In the genomic region with DNA sequence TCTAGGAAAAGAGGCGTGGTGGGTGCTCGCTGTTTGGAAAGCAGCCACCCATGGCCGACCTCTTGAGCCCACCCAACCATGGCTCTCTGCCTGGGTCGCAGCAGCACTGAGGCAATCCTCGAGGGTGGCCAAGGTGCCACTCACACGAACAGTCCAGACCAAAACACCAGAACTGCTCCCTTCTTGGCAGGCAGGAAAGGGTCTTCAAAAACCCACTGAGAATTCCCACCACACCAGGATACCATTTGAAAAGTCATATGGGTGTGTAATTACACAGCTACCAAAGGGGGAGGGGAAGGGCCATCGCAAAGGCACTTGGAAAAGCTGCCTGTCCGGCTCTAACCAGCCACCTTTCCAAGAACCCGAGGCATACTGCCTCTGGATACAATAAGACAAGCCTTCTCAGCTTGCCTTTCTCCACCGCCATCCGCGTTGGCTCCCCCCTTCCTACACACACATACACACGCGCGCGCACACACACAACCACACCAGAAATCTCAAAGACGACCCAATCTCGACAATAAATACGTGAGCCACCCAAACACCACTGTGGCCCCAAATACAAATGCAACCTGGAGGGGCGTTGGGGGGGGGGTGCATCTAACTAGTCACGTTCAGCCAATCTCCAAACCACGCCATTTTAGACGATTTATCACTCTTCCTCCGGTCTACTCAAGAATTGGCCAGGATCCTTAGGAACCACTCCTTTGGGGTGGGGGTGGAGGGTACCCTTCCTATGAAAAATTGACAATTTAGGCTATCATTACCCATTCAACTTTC, we compare ENCODE assay signal across 8 mouse cellular contexts. TPM values are rescaled to one million over a fixed set of nuclear protein-coding genes. Genes with fewer than 3 reads are reported as not detected.
DNase-seq lines count a peak whose midpoint lies in the region; ATAC-seq and TF ChIP-seq lines count a peak whose summit lies in the region.

No protein-coding gene starts in this region.

- H3K36me3 ChIP-seq in forebrain, embryonic 12.5 days (replicated peaks), result peaks cover 33% of the 10 kb centered on the region
- H3K36me3 ChIP-seq in liver, embryonic 16.5 days (ENCODE audit: control insufficient read depth, insufficient read depth), result no peaks in the 10 kb centered on the region; the same call in 1 of the 2 replicates

- H3K27ac ChIP-seq in brown adipose tissue, adult 24 weeks (replicated peaks; ENCODE audit: low read depth, low read length), result peak overlapping the region; percentile 94
- peak overlapping the region; percentile 100 for H3K27ac ChIP-seq in forebrain, embryonic 12.5 days
- peak overlapping the region; percentile 86 for H3K27ac ChIP-seq in liver, embryonic 16.5 days (ENCODE audit: low read length)
- peak overlapping the region; percentile 97 for H3K27ac ChIP-seq in olfactory bulb, adult 2 months (ENCODE audit: insufficient read depth, low read depth, low read length)

- no peaks in the 10 kb centered on the region for H3K4me1 ChIP-seq in brown adipose tissue, adult 24 weeks (ENCODE audit: control insufficient read depth, insufficient read depth, insufficient read length, low read length)
- peaks cover 15% of the 10 kb centered on the region for H3K4me1 ChIP-seq in forebrain, embryonic 12.5 days
- no peaks in the 10 kb centered on the region; the same call in 1 of the 2 replicates for H3K4me1 ChIP-seq in liver, embryonic 16.5 days (ENCODE audit: control insufficient read depth, low read depth, low read length)
- H3K4me1 ChIP-seq in olfactory bulb, adult 2 months (ENCODE audit: control insufficient read depth, insufficient read depth, low read length), result no peaks in the 10 kb centered on the region

- H3K4me3 ChIP-seq in brown adipose tissue, adult 24 weeks (ENCODE audit: insufficient read depth, low read depth, low read length), result peak overlapping the region; percentile 94
- H3K4me3 ChIP-seq in forebrain, embryonic 12.5 days (replicated peaks), result peak overlapping the region; percentile 98
- H3K4me3 ChIP-seq in liver, embryonic 16.5 days (ENCODE audit: low read depth, low read length), result peak overlapping the region; percentile 67
- peak overlapping the region; percentile 79 for H3K4me3 ChIP-seq in olfactory bulb, adult 2 months (ENCODE audit: insufficient read depth, low read depth, low read length)

- WGBS in forebrain, embryonic 12.5 days, result 0% methylated on average over 24 of the region's 24 CpGs
- under 1% methylated on average over 24 of the region's 24 CpGs for WGBS in liver, embryonic 16.5 days (ENCODE audit: insufficient replicate concordance)
- 0% methylated on average over 24 of the region's 24 CpGs for WGBS in olfactory bulb, adult 2 months

- H3K4me2 ChIP-seq in forebrain, embryonic 12.5 days, result peak overlapping the region; percentile 73; the same call in 1 of the 2 replicates
- peak overlapping the region; percentile 79 for H3K4me2 ChIP-seq in liver, embryonic 16.5 days (ENCODE audit: low read depth, low read length)

- no peaks in the 10 kb centered on the region for H3K9me3 ChIP-seq in forebrain, embryonic 12.5 days
- no peaks in the 10 kb centered on the region for H3K9me3 ChIP-seq in liver, embryonic 16.5 days (replicated peaks; ENCODE audit: control insufficient read depth, low read length)

- H3K27me3 ChIP-seq in forebrain, embryonic 12.5 days, result no peaks in the 10 kb centered on the region
- peaks cover 69% of the 10 kb centered on the region for H3K27me3 ChIP-seq in liver, embryonic 16.5 days (ENCODE audit: control insufficient read depth, insufficient read depth, low read depth, low read length)

- no peak for TF ChIP-seq CTCF in olfactory bulb, adult 2 months (IDR thresholded peaks at IDR 0.05; ENCODE audit: insufficient read depth, low read depth, low read length)

- no peak for ATAC-seq in forebrain, embryonic 12.5 days (ENCODE audit: low FRiP score)
- ATAC-seq in liver, embryonic 16.5 days (ENCODE audit: low read depth), result no peak

- peak; percentile 54 for DNase-seq in CD4-positive, CD25-positive, alpha-beta regulatory T cell, adult 2 months (ENCODE audit: low read depth, low spot score)
- DNase-seq in heart, postnatal 10 days, result peak; percentile 71 to 73
- DNase-seq in layer of hippocampus, adult 11-12 months (ENCODE audit: low spot score), result peak; percentile 60
- peak; percentile 52 to 62 for DNase-seq in thymus, adult 18-20 months

- no peak for TF ChIP-seq POLR2A in olfactory bulb, adult 2 months (IDR thresholded peaks at IDR 0.05; ENCODE audit: insufficient read depth, low read depth, low read length)

- H3K9ac ChIP-seq in forebrain, embryonic 12.5 days, result peak overlapping the region; percentile 100
- H3K9ac ChIP-seq in liver, embryonic 16.5 days (ENCODE audit: low read depth, low read length), result peak overlapping the region; percentile 66

- intact Hi-C loops in heart, postnatal 10 days (cut with DNase I), result loop anchor here (1.0 to 10.0 kb wide), 10 partner anchors 59 to 1827 kb away; a partner anchor contains a TSS

RNA-seq across cellular contexts. Expression of a gene that starts 1.0 kb away (rescaled TPM):
- 39.9 and 44.6 TPM in 2 replicates for polyA plus RNA-seq in brown adipose tissue, adult 24 weeks (2012; ENCODE audit: insufficient read depth, insufficient read length, missing spikeins)
- 291 and 320 TPM in 2 replicates for polyA plus RNA-seq in forebrain, embryonic 12.5 days (2016; fragmentation: Nextera tagmentation; extraction: Ambion mirVana)
- 100 to 1,000 TPM; 117 to 142 TPM for total RNA-seq in heart, postnatal 10 days (2021)
- polyA plus RNA-seq in liver, embryonic 16.5 days (2015; fragmentation: Nextera tagmentation; extraction: Ambion mirVana), result 13.3 and 14.1 TPM in 2 replicates
- 113 TPM in 1 of 2 replicates, not detected in the other for polyA plus RNA-seq in olfactory bulb, adult 2 months (2012; ENCODE audit: insufficient read depth, insufficient read length, low replicate concordance, missing spikeins)
